Mouse (Mus musculus) MEL-GATA-1-ER (cell line): ENCODE results near the gene Klf6.

Experiments
- DNase-seq: peaks from one replicate; pipeline ENCODE4 v3.0.0-alpha.2; 2012; ENCODE audit warnings: low read depth; ENCODE audit errors: extremely low read depth

Gene Klf6

DNA sequence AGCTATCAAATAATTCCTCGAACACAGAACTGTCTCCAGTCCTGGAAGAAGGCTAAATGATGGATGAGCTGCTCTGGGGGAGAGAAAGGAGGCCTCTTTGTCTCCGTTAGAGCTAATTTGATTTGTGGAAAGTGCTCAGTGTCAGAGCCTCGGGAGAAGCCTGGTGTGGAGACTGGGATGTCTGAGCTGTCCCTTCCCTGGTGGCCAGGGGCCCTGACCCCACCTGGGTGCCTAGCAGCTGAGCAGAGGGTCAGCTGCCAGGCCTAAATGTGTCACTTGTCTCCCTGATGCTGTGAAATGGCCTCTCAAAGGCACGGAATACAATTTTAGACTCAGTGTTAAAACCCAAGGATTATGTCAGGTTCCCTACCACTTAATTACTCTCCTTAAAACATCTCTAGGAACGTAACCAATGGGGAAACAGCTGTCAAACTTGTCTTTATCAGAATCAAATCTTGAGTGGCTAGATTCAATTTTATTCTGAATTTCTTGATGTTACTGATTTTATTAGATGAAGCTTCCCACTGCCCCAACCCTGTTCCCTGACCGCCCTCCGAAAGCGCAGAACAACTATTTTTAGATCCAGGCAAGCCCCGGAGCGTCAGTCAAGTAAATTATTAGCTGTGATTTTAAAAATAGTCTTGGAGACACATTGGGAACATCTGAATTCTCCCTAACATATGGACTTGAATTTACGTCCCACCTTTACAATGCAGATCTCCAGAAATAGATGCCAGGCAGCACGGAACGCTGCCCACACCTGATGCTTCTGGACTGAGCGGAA, 36.1 kb downstream of the Klf6 start:
- DNase-seq, result no peak

DNA sequence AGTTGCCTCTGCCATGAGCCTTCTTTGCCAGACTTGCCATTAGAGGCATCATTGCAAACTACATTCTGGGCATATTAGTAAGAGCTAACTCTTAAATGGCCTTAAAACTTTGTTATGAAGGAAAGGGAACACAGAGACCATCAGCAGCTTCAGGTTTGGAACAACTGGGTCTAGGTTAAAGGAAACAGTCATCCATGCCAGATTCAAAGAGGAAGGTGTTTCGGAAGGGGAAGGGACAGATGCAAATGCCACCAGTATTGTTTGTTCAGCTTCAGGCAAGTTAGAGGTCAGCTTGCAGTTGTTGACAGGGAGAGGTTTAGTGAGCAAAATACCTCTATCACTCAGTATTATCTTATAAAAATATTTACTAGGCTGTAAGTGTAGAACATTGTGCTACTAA, 37.7 kb downstream of the Klf6 start:
- DNase-seq, result no peak

- no peak for DNase-seq
These were observed 38.4 kb downstream of the Klf6 start for GRCm38 (mm10) chr13:5899641-5900040.

GRCm38 (mm10) chr13:5913201-5913600, 51.9 kb downstream of the Klf6 start:
- DNase-seq, result no peak

DNA sequence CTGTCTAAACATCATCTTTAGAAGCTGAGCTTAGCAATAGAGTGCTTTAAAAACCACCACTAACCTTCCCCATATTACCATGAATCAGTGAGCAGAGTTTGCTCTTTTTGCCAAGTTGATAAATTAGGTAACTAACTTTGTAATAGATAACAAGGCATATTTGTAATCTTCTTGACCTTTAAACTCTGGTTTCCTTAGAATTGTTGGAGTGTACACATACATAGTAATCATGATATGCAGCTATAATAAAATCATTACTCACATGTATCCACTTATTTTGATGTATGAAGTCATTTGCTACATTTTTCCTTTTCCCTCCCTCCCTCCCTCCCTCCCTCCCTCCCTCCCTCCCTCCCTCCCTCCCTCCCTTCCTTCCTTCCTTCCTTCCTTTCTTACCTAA, 56.1 kb downstream of the Klf6 start:
- no peak for DNase-seq

- DNase-seq, result no peak
These were observed 58.7 kb downstream of the Klf6 start for GRCm38 (mm10) chr13:5919966-5920365.
